Mouse (Mus musculus) liver, adult 2 months (tissue): ENCODE results near the gene Cdh23.

Experiments used
- CTCF ChIP-seq: fragments of 200-500 bp; IDR thresholded peaks from 2 replicates; pipeline ENCODE4 v1.5.1; 2011; ENCODE audit warnings: low read depth, low read length, control low read depth
- POLR2A ChIP-seq: fragments of 200-500 bp; IDR thresholded peaks from 2 replicates; pipeline ENCODE4 v1.6.1; 2011; ENCODE audit warnings: low read length, control low read depth; ENCODE audit not compliant: insufficient read depth; ENCODE audit errors: extremely low read depth

DNA sequence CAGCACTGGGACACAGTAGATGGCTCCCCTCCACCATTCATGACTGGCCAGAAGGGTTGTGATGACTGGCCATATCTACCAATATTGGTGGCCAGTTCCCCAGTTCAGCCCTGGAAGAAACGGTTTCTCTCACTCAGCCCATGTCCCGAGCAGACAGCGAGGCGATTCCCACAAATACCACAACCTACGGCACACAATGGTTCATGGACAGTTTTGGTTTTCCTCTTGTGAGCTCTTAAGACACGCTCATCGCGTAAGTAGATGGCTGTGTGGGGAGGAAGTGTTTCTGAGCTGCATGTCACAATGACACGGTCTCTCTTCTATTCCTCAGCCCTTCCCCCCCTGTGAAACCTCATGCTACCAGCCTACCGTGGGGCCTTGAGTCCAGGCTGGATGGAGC is 38.1 kb downstream of the Cdh23 start:
- TF ChIP-seq CTCF: no peak
- no peak for TF ChIP-seq POLR2A
